Mouse (Mus musculus) E14TG2a.4 (cell line): ENCODE data around the gene Nrip1.

Experiments used
- H3K27me3 ChIP-seq: 2 replicates; pipeline ENCODE4 v1.6.1; 2014; ENCODE audit warnings: low read length, control low read depth; ENCODE audit not compliant: insufficient read depth
- H3K36me3 ChIP-seq: 2 replicates; pipeline ENCODE4 v1.6.1; 2014; ENCODE audit warnings: low read length, control low read depth; ENCODE audit not compliant: insufficient read depth
- H3K4me1 ChIP-seq: replicated peaks from 2 replicates; pipeline ENCODE4 v1.6.1; 2014; ENCODE audit warnings: low read depth, low read length, control low read depth
- H3K4me3 ChIP-seq: replicated peaks from 2 replicates; pipeline ENCODE4 v1.5.1; 2014; ENCODE audit warnings: mild to moderate bottlenecking, low read length
- H3K9me3 ChIP-seq: 2 replicates; pipeline ENCODE4 v1.6.1; 2014; ENCODE audit warnings: low read length, control low read depth
- CTCF ChIP-seq: conservative IDR thresholded peaks from 2 replicates; pipeline ENCODE4 v1.5.1; 2014; ENCODE audit warnings: low read length
- NANOG ChIP-seq: IDR thresholded peaks from 2 replicates; pipeline ENCODE4 v1.6.1; 2014; ENCODE audit warnings: borderline replicate concordance, low read length, mixed read lengths
- POU5F1 ChIP-seq: IDR thresholded peaks from 2 replicates; pipeline ENCODE4 v1.6.1; 2014; ENCODE audit warnings: low read length, borderline replicate concordance

Gene Nrip1

GRCm38 (mm10) chr16:76242850-76243249 is 130.8 kb downstream of the Nrip1 start:
- Histone ChIP-seq H3K4me3 (no peak overlapping the region), H3K9me3 (no peaks in the 10 kb centered on the region), H3K27me3 (no peaks in the 10 kb centered on the region), H3K4me1 (no peaks in the 10 kb centered on the region), H3K36me3 (no peaks in the 10 kb centered on the region)
- TF ChIP-seq NANOG (no peak), CTCF (no peak), POU5F1 (no peak)

GRCm38 (mm10) chr16:76241266-76241665 is 132.4 kb downstream of the Nrip1 start:
- no peak overlapping the region for H3K4me3 ChIP-seq
- no peaks in the 10 kb centered on the region for H3K27me3 ChIP-seq
- TF ChIP-seq NANOG (no peak), CTCF (no peak), POU5F1 (no peak)
- no peaks in the 10 kb centered on the region for H3K4me1 ChIP-seq
- no peaks in the 10 kb centered on the region for H3K36me3 ChIP-seq
- H3K9me3 ChIP-seq = no peaks in the 10 kb centered on the region

- Histone ChIP-seq H3K36me3 (no peaks in the 10 kb centered on the region), H3K9me3 (no peaks in the 10 kb centered on the region), H3K27me3 (no peaks in the 10 kb centered on the region), H3K4me3 (no peak overlapping the region), H3K4me1 (no peaks in the 10 kb centered on the region)
- TF ChIP-seq POU5F1 (no peak), NANOG (no peak), CTCF (no peak)
These were observed 134.3 kb downstream of the Nrip1 start for GRCm38 (mm10) chr16:76239353-76239752.

- TF ChIP-seq NANOG (no peak), POU5F1 (no peak), CTCF (no peak)
- Histone ChIP-seq H3K27me3 (no peaks in the 10 kb centered on the region), H3K4me1 (no peaks in the 10 kb centered on the region), H3K4me3 (no peak overlapping the region), H3K36me3 (no peaks in the 10 kb centered on the region), H3K9me3 (no peaks in the 10 kb centered on the region)
These were observed 134.8 kb downstream of the Nrip1 start for GRCm38 (mm10) chr16:76238784-76239183.
